Mouse (Mus musculus) lung, embryonic 14.5 days (tissue): Measurements from ENCODE around the gene Ift43. TPM values are rescaled to one million over a fixed set of nuclear protein-coding genes. Genes with fewer than 3 reads are reported as not detected.
A peak's percentile ranks its signal among the peaks of the same experiment; 100 is the strongest.

Source experiments
- ATAC-seq: fragments of 200-750 bp; cut with Nextera tagmentation; 2 replicates; pipeline ENCODE4 v1.8.0; 2017; ENCODE audit warnings: mild to moderate bottlenecking, moderate TSS enrichment, moderate library complexity; ENCODE audit not compliant: insufficient read depth
- DNase-seq: peaks from one replicate; pipeline ENCODE4 v3.0.0-alpha.2; 2015
- H3K27ac ChIP-seq: fragments of 300-500 bp; sonication (generic); 2 replicates; pipeline ENCODE4 v1.5.1; 2014; ENCODE audit warnings: low read depth, mild to moderate bottlenecking, moderate library complexity
- H3K27me3 ChIP-seq: fragments of 300-500 bp; sonication (generic); 2 replicates; pipeline ENCODE4 v1.6.1; 2014; ENCODE audit warnings: low read length, control low read depth; ENCODE audit not compliant: insufficient read depth
- H3K36me3 ChIP-seq: fragments of 300-500 bp; sonication (generic); 2 replicates; pipeline ENCODE4 v1.6.1; 2014; ENCODE audit warnings: control low read depth; ENCODE audit not compliant: insufficient read depth
- H3K4me1 ChIP-seq: fragments of 300-500 bp; sonication (generic); 2 replicates; pipeline ENCODE4 v1.6.1; 2014; ENCODE audit warnings: antibody characterized with exemption, control low read depth; ENCODE audit not compliant: insufficient read depth
- H3K4me2 ChIP-seq: fragments of 300-500 bp; sonication (generic); 2 replicates; pipeline ENCODE4 v1.6.1; 2014; ENCODE audit warnings: mild to moderate bottlenecking
- H3K4me3 ChIP-seq: fragments of 300-500 bp; sonication (generic); 2 replicates; pipeline ENCODE4 v1.5.1; 2014; ENCODE audit warnings: low read depth, low read length
- H3K9ac ChIP-seq: fragments of 300-500 bp; sonication (generic); 2 replicates; pipeline ENCODE4 v1.6.1; 2014
- H3K9me3 ChIP-seq: fragments of 300-500 bp; sonication (generic); 2 replicates; pipeline ENCODE4 v1.6.1; 2016; ENCODE audit warnings: low read depth, low read length, control low read depth
- CTCF ChIP-seq: IDR thresholded peaks from 2 replicates; pipeline ENCODE4 v1.5.1; 2016; ENCODE audit warnings: antibody characterized with exemption, low read depth
- WGBS: fragments of 180-500 bp; shearing (Covaris S2); extraction: QIAGEN DNeasy Blood & Tissue Kit; methylation state at CpG from one replicate; pipeline ENCODE4 v1.1.7; 2014; 5-methylcytosine and 5-hydroxymethylcytosine counted together
- polyA plus RNA-seq: library from polyadenylated mRNA; unstranded; fragments of >200 nt; fragmentation: Nextera tagmentation; extraction: Ambion mirVana; gene quantifications from 2 replicates; pipeline ENCODE4 v1.2.1, GENCODE M21; 2014

Gene Ift43
- polyA plus RNA-seq, 1 experiment from 2014 or later = 88.3 TPM

- no peak for TF ChIP-seq CTCF
- no peaks in the 10 kb centered on the region for H3K4me1 ChIP-seq
- no peaks in the 10 kb centered on the region for H3K9me3 ChIP-seq
- no peak overlapping the region for H3K27ac ChIP-seq
- WGBS = 85% methylated on average over 9 of the region's 9 CpGs
- H3K4me2 ChIP-seq = no peak overlapping the region
- DNase-seq = no peak
- H3K4me3 ChIP-seq = no peak overlapping the region
- no peak for ATAC-seq
- peaks cover 9% of the 10 kb centered on the region; the same call in 1 of the 2 replicates for H3K36me3 ChIP-seq
- H3K9ac ChIP-seq = no peak overlapping the region
- H3K27me3 ChIP-seq = no peaks in the 10 kb centered on the region
These were observed 56.4 kb downstream of the Ift43 start for GRCm38 (mm10) chr12:86138696-86139095.

- no peaks in the 10 kb centered on the region for H3K9me3 ChIP-seq
- WGBS = 70% methylated on average over 1 of the region's 1 CpGs
- H3K4me3 ChIP-seq = no peak overlapping the region
- ATAC-seq (no peak), DNase-seq (no peak)
- no peaks in the 10 kb centered on the region for H3K4me1 ChIP-seq
- H3K27ac ChIP-seq = no peak overlapping the region
- H3K36me3 ChIP-seq = peaks cover 12% of the 10 kb centered on the region; the same call in 1 of the 2 replicates
- no peaks in the 10 kb centered on the region for H3K27me3 ChIP-seq
- no peak overlapping the region for H3K4me2 ChIP-seq
- no peak overlapping the region for H3K9ac ChIP-seq
- no peak for TF ChIP-seq CTCF
These were observed 60.0 kb downstream of the Ift43 start for GRCm38 (mm10) chr12:86142389-86142788.

GRCm38 (mm10) chr12:86146246-86146645 is 63.9 kb downstream of the Ift43 start:
- DNase-seq = no peak
- WGBS = 87% methylated on average over 3 of the region's 3 CpGs
- ATAC-seq = no peak
- TF ChIP-seq CTCF = no peak
- Histone ChIP-seq H3K9me3 (no peaks in the 10 kb centered on the region), H3K27ac (no peak overlapping the region), H3K4me3 (no peak overlapping the region), H3K36me3 (0 out of 2 replicates have a peak, but pooled peaks cover 3% of the 10 kb centered on the region), H3K4me2 (no peak overlapping the region), H3K9ac (no peak overlapping the region), H3K4me1 (no peaks in the 10 kb centered on the region), H3K27me3 (no peaks in the 10 kb centered on the region)

GRCm38 (mm10) chr12:86148271-86148670 is 65.9 kb downstream of the Ift43 start:
- DNase-seq (no peak), ATAC-seq (no peak)
- Histone ChIP-seq H3K4me2 (no peak overlapping the region), H3K36me3 (0 out of 2 replicates have a peak, but pooled peaks cover 3% of the 10 kb centered on the region), H3K4me1 (peaks cover 7% of the 10 kb centered on the region; the same call in 1 of the 2 replicates), H3K9ac (no peak overlapping the region), H3K4me3 (no peak overlapping the region), H3K9me3 (no peaks in the 10 kb centered on the region), H3K27ac (no peak overlapping the region), H3K27me3 (no peaks in the 10 kb centered on the region)
- WGBS = 68% methylated on average over 6 of the region's 6 CpGs
- no peak for TF ChIP-seq CTCF

GRCm38 (mm10) chr12:86149087-86149486 is 66.7 kb downstream of the Ift43 start:
- no peak for TF ChIP-seq CTCF
- H3K4me1 ChIP-seq = peaks cover 13% of the 10 kb centered on the region; the same call in 1 of the 2 replicates
- 62% methylated on average over 6 of the region's 6 CpGs for WGBS
- H3K27ac ChIP-seq = no peak overlapping the region
- no peaks in the 10 kb centered on the region for H3K9me3 ChIP-seq
- ATAC-seq = no peak
- 0 out of 2 replicates have a peak, but pooled peaks cover 3% of the 10 kb centered on the region for H3K36me3 ChIP-seq
- no peak for DNase-seq
- H3K9ac ChIP-seq = no peak overlapping the region
- H3K4me3 ChIP-seq = no peak overlapping the region
- H3K4me2 ChIP-seq = no peak overlapping the region
- H3K27me3 ChIP-seq = no peaks in the 10 kb centered on the region

- no peak for TF ChIP-seq CTCF
- no peaks in the 10 kb centered on the region for H3K36me3 ChIP-seq
These were observed 69.6 kb downstream of the Ift43 start for GRCm38 (mm10) chr12:86151941-86152340.

GRCm38 (mm10) chr12:86153213-86153957 is 71.0 kb downstream of the Ift43 start:
- no peak overlapping the region for H3K9ac ChIP-seq

More at GRCm38 (mm10) chr12:86151941-86152340, 69.6 kb downstream of the Ift43 start:
- Histone ChIP-seq H3K9ac (no peak overlapping the region), H3K27ac (no peak overlapping the region), H3K9me3 (no peaks in the 10 kb centered on the region), H3K4me2 (peak overlapping the region; percentile 35; the same call in 1 of the 2 replicates), H3K4me3 (no peak overlapping the region), H3K4me1 (peaks cover 13% of the 10 kb centered on the region; the same call in 1 of the 2 replicates), H3K27me3 (no peaks in the 10 kb centered on the region)
- DNase-seq (peak; percentile 80), ATAC-seq (peak; percentile 73)
- WGBS = 16% methylated on average over 12 of the region's 12 CpGs

More at GRCm38 (mm10) chr12:86153213-86153957, 71.0 kb downstream of the Ift43 start:
- WGBS = 69% methylated on average over 12 of the region's 12 CpGs
- H3K4me1 ChIP-seq = peaks cover 25% of the 10 kb centered on the region
- H3K4me3 ChIP-seq = no peak overlapping the region
- peak overlapping the region; percentile 51; the same call in 1 of the 2 replicates for H3K27ac ChIP-seq
- no peaks in the 10 kb centered on the region for H3K9me3 ChIP-seq
- H3K4me2 ChIP-seq = no peak overlapping the region
- TF ChIP-seq CTCF = no peak
- ATAC-seq (no peak), DNase-seq (no peak)
- H3K36me3 ChIP-seq = no peaks in the 10 kb centered on the region
- no peaks in the 10 kb centered on the region for H3K27me3 ChIP-seq
